Mouse (Mus musculus) MN1 (cell line): Measurements from ENCODE around the gene Hip1r.

Experiments
- DNase-seq: peaks from one replicate; pipeline ENCODE4 v3.0.0-alpha.2; 2016; ENCODE audit warnings: low spot score

The Hip1r gene

DNA sequence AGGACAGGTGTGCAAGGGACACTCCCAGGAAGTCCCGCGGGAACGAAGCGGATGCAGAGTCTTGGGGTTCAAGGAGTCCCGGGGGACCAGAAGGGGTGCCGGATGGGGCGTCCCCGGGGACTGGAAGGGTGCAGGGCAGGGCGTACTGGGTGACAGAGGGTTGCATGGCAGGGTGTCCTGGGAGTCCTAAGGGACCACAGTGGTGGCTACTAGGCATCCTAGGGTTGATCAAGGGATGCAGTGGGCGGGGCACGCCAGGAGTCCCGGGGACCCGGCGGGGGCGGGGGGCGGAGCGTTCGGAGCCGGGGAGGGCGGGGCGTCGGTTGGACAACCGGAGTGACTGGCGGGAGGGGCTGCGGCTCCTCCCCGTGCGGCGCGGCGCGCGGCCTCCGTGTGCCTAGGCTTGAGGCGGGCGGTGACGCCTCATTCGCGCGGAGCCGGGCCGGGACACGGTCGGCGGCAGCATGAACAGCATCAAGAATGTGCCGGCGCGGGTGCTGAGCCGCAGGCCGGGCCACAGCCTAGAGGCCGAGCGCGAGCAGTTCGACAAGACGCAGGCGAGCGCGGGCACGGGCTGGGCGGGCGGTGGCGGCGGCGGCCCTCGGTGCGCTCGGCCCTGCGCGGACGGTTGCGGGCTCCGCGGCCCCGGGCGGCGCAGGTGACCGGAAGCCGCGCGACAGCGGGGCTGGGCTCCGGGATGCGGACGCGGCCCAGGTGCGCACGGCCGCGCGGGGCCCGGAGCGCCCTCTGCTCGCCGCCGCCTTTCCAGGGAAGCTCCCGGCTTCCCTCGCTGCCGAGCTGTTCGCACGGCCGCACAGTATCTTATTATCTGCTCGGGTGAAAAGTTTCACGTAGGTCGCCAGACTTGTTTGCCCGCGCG, at the start of gene Hip1r:
Gene Hip1r, plus strand, starts transcription at position 330 of the 880 bp plus-strand sequence.
- DNase-seq, result peak; percentile 68

DNA sequence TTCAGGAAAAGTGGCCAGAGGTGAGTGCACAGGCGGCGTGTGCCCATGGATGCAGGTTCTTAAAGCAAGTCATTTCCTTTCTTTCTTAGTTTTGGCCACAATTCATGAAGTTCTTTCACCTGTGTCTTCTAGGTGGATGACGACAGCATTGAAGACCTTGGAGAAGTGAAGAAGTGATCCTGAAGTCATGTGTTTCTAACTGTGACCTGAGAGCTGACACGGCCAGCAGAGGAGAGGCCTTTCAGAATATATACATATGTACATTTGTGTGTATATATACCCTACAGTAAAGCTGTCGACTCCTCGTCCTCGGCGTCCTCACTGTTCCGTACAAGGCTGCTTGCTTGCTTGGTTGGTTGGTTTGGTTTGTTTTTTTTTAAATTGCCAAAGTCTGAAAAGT, 46.3 kb upstream of the Hip1r start, which contains the start of gene Gm43518:
Gene Gm43518, plus strand, starts transcription at position 301 of the 400 bp plus-strand sequence.
- no peak for DNase-seq

DNA sequence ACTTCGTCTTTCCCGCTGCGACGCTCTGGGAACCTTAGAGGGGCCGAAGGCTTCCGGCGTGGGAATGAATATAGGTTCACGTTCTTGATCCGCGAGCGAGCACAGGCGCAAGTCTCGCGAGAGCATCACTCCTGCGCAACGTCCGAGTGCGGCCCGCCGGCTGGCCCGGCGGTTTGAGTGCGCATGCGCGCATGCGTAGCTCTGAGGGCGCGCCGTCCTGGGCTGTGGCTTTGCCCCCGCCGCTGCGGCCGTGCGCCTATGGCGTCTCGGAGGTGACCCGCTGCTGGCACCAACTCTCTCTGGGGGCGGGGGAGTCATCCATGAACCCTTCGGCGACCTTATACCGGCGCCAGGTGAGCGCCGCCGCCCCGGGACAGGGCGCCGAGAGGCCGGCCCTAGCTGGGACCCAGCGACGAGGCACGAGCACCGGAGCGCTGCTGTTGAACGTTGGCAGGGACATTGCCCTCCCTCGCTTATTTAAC, 42.9 kb upstream of the Hip1r start, which contains the start of gene Ccdc62:
Gene Ccdc62, plus strand, starts transcription at position 172 of the 482 bp plus-strand sequence.
- DNase-seq, result peak; percentile 97

DNA sequence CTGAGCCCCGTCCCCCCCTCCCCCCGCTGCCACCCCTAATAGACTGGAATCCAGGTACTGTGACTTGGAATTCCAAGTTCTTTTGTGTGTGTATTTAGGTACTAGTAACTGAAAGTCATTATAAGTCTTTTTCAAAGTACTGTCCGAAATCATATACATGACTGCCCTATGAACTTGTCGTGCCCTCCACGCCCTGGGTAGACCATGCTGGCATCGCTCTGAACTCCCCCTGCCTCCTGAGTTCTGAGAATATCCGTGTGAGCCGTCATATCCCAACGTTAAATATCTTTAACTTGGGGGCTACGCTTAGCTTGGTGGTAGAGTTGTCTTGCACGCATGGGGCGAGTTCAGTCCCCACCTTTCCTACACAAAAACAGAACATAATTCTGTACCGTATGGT, 42.3 kb upstream of the Hip1r start:
- no peak for DNase-seq

DNA sequence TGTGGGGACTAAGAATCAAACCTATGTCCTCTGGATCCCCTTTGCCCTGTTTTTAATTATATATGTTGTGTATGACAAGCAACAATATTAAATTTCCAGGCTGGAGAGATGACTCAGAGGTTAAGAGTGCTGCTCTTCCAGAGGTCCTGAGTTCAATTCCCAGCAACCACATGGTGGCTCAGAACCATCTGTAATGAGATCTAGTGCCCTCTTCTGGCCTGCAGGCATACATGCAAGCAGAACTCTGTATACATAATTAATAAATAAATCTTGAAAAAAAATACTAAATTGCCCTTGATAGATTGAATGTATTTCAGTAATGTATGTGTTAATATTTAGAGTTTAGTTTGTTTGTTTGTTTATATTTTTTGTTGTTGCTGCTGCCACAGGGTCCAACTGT, 40.5 kb upstream of the Hip1r start:
- DNase-seq, result no peak

DNA sequence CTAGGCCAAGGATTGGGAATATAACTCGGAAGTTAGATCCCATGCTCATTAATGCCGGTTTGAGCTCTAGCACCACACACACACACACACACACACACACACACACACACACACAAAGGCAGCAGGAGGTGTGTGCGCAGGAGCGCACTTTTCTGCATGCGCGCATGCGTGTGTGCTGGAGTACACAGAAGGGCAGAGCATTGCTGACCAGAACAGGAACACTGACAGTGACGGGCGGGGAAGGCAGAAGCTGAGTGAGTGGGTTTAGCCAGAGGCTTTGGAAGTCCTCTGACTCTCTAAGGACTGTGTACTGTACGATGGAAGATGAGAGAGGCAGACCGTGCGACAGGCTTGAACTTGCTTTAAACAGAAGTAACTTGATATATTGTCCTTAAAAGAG, 39.9 kb upstream of the Hip1r start:
- DNase-seq, result peak; percentile 75

DNA sequence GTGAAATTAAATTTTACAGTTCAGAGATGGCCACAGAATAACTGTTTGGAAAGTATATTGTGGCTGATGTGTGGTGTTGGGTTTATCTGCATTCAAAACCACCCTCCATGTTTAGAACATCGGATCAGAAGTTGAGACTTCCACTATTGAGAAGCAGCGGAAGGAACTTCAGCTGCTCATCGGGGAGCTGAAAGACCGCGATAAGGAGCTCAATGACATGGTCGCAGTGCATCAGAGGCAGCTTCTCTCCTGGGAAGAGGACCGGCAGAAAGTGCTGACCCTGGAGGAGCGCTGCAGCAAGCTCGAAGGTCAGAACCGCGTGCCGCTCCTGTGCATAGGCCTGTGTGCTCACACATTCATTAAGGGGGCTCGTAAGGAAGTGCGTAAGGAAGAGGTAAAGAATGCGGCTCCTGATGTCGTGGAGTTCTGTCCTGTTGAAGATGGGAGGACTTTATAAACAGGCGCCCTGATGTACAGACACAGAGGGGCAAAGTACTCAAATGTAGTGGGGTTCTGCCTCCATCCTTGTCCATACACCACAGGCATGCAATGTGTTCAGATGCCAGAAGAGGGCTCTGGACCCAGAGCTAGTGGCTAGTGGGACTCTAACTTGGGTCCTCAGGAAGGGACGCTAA, 39.4 kb upstream of the Hip1r start:
- peak; percentile 69 for DNase-seq

DNA sequence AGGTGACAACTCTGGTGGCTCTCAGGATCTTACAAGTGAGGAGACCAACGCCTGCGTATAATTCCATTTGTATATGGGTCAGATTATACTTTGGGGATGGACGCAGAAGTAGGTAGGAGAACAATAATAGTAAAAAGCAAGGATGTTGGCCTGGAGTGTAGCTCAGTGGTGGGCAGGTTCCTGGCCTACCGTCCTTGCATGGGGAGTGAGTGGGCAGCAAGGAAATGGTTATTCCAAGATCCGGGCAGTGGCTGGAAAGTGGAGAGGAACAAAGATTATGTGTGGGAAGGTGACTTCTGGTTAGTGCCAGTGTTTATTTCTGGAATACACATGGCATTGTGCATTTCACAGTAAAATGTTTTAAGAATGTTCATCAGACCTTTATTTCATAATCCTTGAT, 37.5 kb upstream of the Hip1r start:
- DNase-seq, result no peak

- DNase-seq, result no peak
These were observed 34.9 kb upstream of the Hip1r start for GRCm38 (mm10) chr5:123938479-123938878.

DNA sequence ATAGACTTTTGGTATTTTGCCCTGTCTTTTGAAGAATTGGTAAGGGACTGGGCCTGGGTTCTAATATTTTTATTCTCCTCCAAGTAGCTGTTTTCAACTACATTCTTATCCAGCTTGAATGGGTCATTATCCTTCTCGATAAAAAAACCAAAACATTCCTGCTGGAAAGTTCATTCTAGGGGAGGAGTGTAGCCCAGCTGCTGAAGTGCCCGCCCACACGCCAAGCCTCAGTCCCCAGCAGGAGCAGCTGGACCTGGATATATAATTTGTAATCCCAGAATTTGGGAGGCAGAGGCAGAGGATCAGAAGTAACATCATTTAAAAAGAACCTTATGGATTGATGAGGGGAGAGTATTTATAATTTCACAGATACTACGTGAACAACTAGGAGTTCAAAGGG, 26.9 kb upstream of the Hip1r start:
- no peak for DNase-seq

- peak; percentile 43 for DNase-seq
These were observed 26.2 kb upstream of the Hip1r start for GRCm38 (mm10) chr5:123947041-123947761.

GRCm38 (mm10) chr5:123952365-123953045, 20.9 kb upstream of the Hip1r start:
- DNase-seq, result no peak

DNA sequence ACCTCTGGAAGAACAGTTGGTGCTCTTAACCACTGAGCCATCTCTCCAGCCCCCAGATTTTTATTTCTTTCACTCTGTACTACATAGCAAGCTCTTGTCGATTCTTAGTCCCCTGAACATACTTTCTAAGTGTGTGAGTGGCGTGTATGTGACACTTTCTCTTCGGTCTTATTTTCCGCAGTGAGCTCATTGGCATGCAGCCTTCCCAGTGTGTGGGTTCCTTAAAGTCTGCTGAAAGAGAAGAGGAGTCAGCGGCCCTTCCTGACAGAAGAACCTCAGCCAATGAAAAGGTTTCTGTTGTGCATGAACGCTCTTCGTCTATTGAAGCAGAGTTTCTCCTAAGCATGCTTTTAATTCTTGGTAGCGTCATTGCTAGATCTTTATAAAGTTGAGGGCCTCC, 16.2 kb upstream of the Hip1r start:
- no peak for DNase-seq

- no peak for DNase-seq
These were observed 14.4 kb upstream of the Hip1r start for GRCm38 (mm10) chr5:123959018-123959417.

DNA sequence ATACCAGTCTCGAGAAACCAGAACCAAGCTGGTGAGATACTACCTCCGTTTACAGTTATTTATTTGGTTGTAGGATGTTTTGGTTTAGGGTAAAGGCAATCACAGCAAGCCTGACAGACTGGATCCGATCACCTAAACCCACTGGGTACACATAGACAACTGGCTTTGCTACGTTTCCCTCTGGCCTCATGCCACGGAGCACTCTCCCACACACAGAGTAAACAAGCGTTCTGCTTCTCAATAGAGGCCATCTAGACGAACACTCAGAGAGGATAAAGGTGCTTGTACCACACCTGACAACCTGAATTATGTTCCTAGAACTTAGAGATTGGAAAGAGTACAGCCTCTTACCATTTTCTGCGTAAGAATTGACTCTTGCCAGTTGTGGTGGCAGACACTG, 13.3 kb upstream of the Hip1r start:
- no peak for DNase-seq

DNA sequence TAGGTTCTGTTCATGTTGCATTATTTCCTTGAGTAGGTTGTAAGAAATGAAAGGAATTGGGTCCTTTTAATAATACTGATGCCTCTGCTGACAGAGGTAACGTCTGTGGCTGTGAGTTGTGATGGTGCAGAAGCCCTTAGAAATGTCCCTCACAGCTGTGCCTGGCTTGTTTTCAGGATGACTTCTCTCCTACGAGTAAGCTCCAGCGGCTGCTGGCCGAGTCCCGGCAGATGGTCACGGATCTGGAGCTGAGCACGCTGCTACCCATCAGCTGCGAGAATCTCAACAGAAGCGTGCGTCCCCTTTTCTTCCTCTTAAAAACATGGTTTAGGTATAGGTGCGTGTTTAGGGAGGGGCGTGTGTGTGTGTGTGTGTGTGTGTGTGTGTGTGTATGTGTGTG, 12.4 kb upstream of the Hip1r start:
- no peak for DNase-seq

- DNase-seq, result no peak
These were observed 9.2 kb upstream of the Hip1r start for GRCm38 (mm10) chr5:123964208-123964607.

DNA sequence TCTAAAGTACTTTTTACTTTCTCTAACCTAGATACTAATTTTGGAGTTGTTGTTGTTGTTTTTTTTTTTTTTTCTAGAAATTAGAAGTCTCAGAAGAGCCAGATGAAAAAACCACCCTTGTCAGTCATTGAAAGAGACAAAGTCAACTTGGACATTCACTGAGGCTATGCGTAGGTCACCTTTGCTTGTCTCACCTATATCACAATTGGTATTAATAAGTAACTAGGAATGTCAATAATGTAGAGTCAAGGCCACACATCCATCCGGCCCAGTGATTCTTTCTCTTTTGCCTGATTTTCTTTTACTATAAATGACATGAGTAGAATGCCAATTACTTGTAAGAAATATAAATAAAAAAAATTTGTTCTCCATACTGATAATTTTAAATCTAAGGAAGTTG, 6.7 kb upstream of the Hip1r start:
- no peak for DNase-seq

DNA sequence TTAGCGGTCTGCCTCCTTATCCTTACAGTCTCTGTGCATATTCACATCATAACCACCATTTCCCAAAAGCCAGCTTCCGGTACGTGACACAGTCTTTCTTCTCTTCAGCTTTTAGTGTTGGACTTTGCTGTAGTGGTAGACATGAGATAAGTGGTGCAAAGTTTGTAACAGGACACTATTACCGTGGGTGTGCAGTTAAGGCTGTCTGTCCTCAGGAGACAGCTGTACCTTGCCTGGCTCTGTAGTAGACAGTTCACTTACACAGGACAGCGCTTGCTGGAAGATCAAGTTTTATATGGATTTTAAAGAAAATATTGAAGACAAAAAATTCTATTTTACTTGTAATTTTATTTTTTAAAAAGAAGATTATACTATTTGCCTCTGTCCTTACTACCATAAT, 5.0 kb upstream of the Hip1r start:
- DNase-seq, result no peak

- DNase-seq, result no peak
These were observed 4.2 kb upstream of the Hip1r start for GRCm38 (mm10) chr5:123969216-123969615.

DNA sequence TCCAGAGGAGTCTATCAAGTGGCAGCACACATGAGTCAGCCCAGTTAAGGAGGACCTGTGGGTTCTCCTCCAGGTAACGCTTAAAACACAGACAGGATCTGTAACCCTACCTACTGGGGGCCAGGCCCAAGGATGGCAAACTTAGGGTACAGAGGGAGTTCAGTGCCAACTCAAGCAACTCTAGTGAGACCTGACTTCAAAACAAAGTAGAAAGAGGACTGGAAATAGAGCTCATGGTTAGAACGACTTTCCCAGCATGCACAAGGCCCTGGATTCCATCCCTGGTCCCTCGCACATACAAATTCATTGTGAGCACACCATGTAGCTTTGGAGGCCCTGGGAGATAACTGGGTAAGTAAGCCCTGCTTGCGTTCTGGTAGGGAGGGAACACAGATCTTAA, 2.9 kb upstream of the Hip1r start:
- no peak for DNase-seq

DNA sequence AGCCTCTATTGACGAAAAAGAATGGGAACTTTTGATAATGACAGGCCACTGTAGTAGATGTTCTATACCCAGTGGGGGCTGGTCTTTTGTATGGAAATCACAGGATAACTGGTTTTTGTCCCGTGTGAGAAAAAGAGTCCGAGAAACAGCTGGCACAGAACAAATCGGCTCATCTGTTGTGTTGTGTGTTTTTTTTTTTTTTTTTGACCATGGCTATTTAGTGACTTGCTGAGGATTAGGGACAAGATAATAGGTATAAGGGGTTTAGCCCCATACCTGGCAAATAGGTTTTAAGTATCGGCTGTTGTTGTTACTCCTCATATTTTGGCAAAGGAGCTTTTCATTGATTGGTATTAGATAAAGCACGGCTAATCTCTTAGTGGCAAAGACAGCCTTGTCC, 975 bp upstream of the Hip1r start:
- no peak for DNase-seq
